Mouse (Mus musculus) olfactory bulb, adult 2 months (tissue): ENCODE results near the gene Mllt6. TPM values are rescaled to one million over a fixed set of nuclear protein-coding genes. Genes with fewer than 3 reads are reported as not detected.
A peak's percentile ranks its signal among the peaks of the same experiment; 100 is the strongest.

ENCODE experiments used
- H3K27ac ChIP-seq: fragments of 200-500 bp; 2 replicates; pipeline ENCODE4 v1.5.1; 2012; ENCODE audit warnings: low read depth, low read length; ENCODE audit not compliant: insufficient read depth
- H3K4me1 ChIP-seq: fragments of 200-500 bp; 2 replicates; pipeline ENCODE4 v1.6.1; 2012; ENCODE audit warnings: low read length; ENCODE audit not compliant: control insufficient read depth, insufficient read depth
- H3K4me3 ChIP-seq: fragments of 200-500 bp; 2 replicates; pipeline ENCODE4 v1.5.1; 2012; ENCODE audit warnings: mild to moderate bottlenecking, low read depth, low read length, moderate library complexity; ENCODE audit not compliant: insufficient read depth
- CTCF ChIP-seq: fragments of 200-500 bp; IDR thresholded peaks from 2 replicates; pipeline ENCODE4 v1.5.1; 2012; ENCODE audit warnings: low read depth, mild to moderate bottlenecking, low read length, moderate library complexity; ENCODE audit not compliant: insufficient read depth
- POLR2A ChIP-seq: fragments of 200-500 bp; IDR thresholded peaks from 2 replicates; pipeline ENCODE4 v1.6.1; 2012; ENCODE audit warnings: mild to moderate bottlenecking, low read depth, low read length, moderate library complexity; ENCODE audit not compliant: insufficient read depth
- WGBS: fragments of 180-500 bp; shearing (Covaris S2); methylation state at CpG from one replicate; pipeline ENCODE4 v1.1.7; 2018; 5-methylcytosine and 5-hydroxymethylcytosine counted together
- polyA plus RNA-seq: library from polyadenylated mRNA; stranded (reverse); fragments of >200 nt; gene quantifications from 2 replicates; pipeline ENCODE4 v1.2.4, GENCODE M21; 2012; ENCODE audit warnings: low replicate concordance; ENCODE audit not compliant: missing spikeins, insufficient read depth, insufficient read length

The Mllt6 gene
- polyA plus RNA-seq, 1 experiment: 69.4 TPM

DNA sequence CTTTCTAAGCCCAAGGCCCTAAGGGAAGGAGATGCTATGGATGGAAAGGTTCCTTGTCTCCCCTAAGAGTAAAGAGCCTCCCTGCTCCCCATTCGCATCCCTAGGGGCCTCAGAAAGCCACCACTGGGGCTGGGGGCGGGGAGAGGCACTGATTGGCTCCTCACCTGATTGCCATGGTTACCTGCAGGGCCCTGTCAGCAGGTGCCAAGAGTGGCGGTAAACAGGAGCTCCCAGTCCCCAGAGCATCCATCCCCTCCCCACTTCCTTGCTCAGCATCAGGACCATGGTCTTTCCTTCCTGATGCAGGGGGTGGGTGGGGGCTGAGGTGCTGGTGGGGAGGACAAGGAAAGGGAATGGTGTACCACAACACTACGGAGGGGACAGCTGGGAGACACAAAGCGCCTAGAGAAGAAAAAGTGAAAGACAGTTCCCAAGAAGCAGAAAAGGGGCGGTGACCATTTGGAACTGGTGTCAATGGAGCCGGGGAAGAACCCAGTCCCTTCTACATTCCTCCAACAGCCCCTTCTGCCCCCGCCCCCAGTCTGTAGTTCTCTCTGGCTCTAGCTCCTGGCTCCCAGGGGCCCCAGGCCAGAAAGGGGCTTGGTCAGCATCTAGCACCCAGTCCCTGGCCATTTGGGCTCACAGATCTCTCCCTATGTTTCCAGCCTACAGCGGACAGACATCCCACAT is 32.6 kb downstream of the Mllt6 start:
- TF ChIP-seq CTCF (no peak), POLR2A (no peak)
- Histone ChIP-seq H3K4me1 (peaks cover 36% of the 10 kb centered on the region), H3K4me3 (no peak overlapping the region), H3K27ac (no peak overlapping the region)
- WGBS: 35% methylated on average over 9 of the region's 9 CpGs

GRCm38 (mm10) chr11:97696669-97697068 is 33.5 kb downstream of the Mllt6 start:
- WGBS: 71% methylated on average over 8 of the region's 8 CpGs
- Histone ChIP-seq H3K27ac (no peak overlapping the region), H3K4me3 (no peak overlapping the region), H3K4me1 (peaks cover 42% of the 10 kb centered on the region)
- TF ChIP-seq POLR2A: no peak

- H3K4me1 ChIP-seq: peaks cover 42% of the 10 kb centered on the region
- peak overlapping the region; percentile 63 for H3K4me3 ChIP-seq
- no peak overlapping the region for H3K27ac ChIP-seq
- no peak for TF ChIP-seq CTCF
- TF ChIP-seq POLR2A: no peak
- WGBS: 53% methylated on average over 11 of the region's 11 CpGs
Observed at GRCm38 (mm10) chr11:97697199-97697890, 34.1 kb downstream of the Mllt6 start.

DNA sequence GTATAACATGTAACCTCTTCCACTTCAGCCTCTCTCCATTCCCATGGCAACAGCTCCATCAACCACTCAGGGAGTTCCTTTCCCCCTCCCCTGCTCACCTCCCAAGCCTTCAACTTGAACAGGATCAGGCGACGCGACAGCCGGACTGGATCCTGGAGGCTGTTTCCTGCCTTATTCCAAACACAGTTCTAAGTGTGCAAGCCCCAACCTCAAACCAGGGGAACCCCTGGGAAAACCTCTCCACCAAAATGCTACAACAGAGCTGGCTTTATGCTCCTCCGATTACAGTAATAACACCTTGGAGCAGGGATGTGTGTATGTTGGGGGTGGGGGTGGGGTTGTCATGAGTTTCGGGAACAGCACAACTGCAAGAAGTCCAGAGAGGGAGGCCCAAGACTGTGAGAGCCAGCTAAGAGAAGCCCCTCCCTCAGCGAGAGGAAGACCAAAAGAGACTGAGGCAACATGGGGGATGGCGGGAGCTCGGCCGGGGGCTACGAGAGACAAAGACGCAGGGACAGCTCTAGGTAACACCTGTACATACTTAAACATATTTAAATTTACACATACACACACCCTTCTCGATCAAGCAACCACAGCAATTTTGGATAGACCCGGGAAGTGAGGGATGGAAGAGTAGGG is 34.8 kb downstream of the Mllt6 start:
- H3K4me3 ChIP-seq: peak overlapping the region; percentile 63
- TF ChIP-seq POLR2A: no peak
- no peak for TF ChIP-seq CTCF
- peaks cover 42% of the 10 kb centered on the region for H3K4me1 ChIP-seq
- no peak overlapping the region for H3K27ac ChIP-seq
- WGBS: 4% methylated on average over 14 of the region's 14 CpGs

GRCm38 (mm10) chr11:97698741-97699611 is 35.8 kb downstream of the Mllt6 start:
- Histone ChIP-seq H3K27ac (peak overlapping the region; percentile 1; the same call in 1 of the 2 replicates), H3K4me1 (peaks cover 45% of the 10 kb centered on the region), H3K4me3 (peak overlapping the region; percentile 63)
- TF ChIP-seq CTCF (peak; percentile 29; the same call in 1 of the 2 replicates), POLR2A (no peak)
- WGBS: under 1% methylated on average over 57 of the region's 63 CpGs

GRCm38 (mm10) chr11:97699626-97700002 is 36.4 kb downstream of the Mllt6 start:
- WGBS: 0% methylated on average over 9 of the region's 9 CpGs
- peak overlapping the region; percentile 95 for H3K27ac ChIP-seq
- peaks cover 50% of the 10 kb centered on the region for H3K4me1 ChIP-seq
- TF ChIP-seq POLR2A (peak; percentile 59; the same call in 1 of the 2 replicates), CTCF (no peak)
- H3K4me3 ChIP-seq: peak overlapping the region; percentile 63

GRCm38 (mm10) chr11:97700003-97700745 is 37.0 kb downstream of the Mllt6 start, which contains the start of gene Pcgf2:
Pcgf2 (minus strand) TSS chr11:97700497.
- under 1% methylated on average over 85 of the region's 85 CpGs for WGBS
- Histone ChIP-seq H3K4me1 (peaks cover 47% of the 10 kb centered on the region), H3K27ac (peak within 1 kb of the TSS; percentile 95), H3K4me3 (peak within 1 kb of the TSS; percentile 63)
- TF ChIP-seq POLR2A (0 out of 2 replicates have a peak, but pooled peaks have one; percentile 32), CTCF (no peak)
